Mouse (Mus musculus) liver, postnatal 0 days (tissue): ENCODE data around the gene Treml4. TPM values are rescaled to one million over a fixed set of nuclear protein-coding genes. Genes with fewer than 3 reads are reported as not detected.
A peak's percentile ranks its signal among the peaks of the same experiment; 100 is the strongest.

Source experiments
- ATAC-seq: fragments of 200-750 bp; cut with Nextera tagmentation; 2 replicates; pipeline ENCODE4 v1.8.0; 2017; ENCODE audit warnings: mild to moderate bottlenecking, moderate library complexity
- DNase-seq: peaks from one replicate; pipeline ENCODE4 v3.0.0-alpha.2; 2016
- H3K27ac ChIP-seq: fragments of 300-500 bp; sonication (generic); 2 replicates; pipeline ENCODE4 v1.5.1; 2014; ENCODE audit warnings: antibody characterized with exemption, moderate library complexity, mild to moderate bottlenecking, low read depth
- H3K27me3 ChIP-seq: fragments of 300-500 bp; sonication (generic); 2 replicates; pipeline ENCODE4 v1.6.1; 2014; ENCODE audit warnings: low read length, control low read depth, mixed read lengths; ENCODE audit not compliant: insufficient read depth
- H3K36me3 ChIP-seq: fragments of 300-500 bp; sonication (generic); replicated peaks from 2 replicates; pipeline ENCODE4 v1.6.1; 2014; ENCODE audit warnings: mild to moderate bottlenecking, control low read depth, low read length, moderate library complexity, mixed read lengths; ENCODE audit not compliant: insufficient read depth
- H3K4me1 ChIP-seq: fragments of 300-500 bp; sonication (generic); 2 replicates; pipeline ENCODE4 v1.6.1; 2014; ENCODE audit warnings: antibody characterized with exemption, mild to moderate bottlenecking, control low read depth; ENCODE audit not compliant: insufficient read depth
- H3K4me2 ChIP-seq: fragments of 300-500 bp; sonication (generic); 2 replicates; pipeline ENCODE4 v1.6.1; 2014; ENCODE audit warnings: low read depth, mild to moderate bottlenecking, low read length, moderate library complexity, mixed read lengths
- H3K4me3 ChIP-seq: fragments of 300-500 bp; sonication (generic); 2 replicates; pipeline ENCODE4 v1.5.1; 2014; ENCODE audit warnings: low read depth, low read length
- H3K9ac ChIP-seq: fragments of 300-500 bp; sonication (generic); replicated peaks from 2 replicates; pipeline ENCODE4 v1.6.1; 2014; ENCODE audit warnings: mild to moderate bottlenecking, moderate library complexity
- H3K9me3 ChIP-seq: fragments of 300-500 bp; sonication (generic); 2 replicates; pipeline ENCODE4 v1.6.1; 2016; ENCODE audit warnings: mild to moderate bottlenecking, control low read depth, low read length, mixed read lengths
- CTCF ChIP-seq: sonication (generic); IDR thresholded peaks from 2 replicates; pipeline ENCODE4 v1.5.1; 2016; ENCODE audit warnings: antibody characterized with exemption, low read depth
- EP300 ChIP-seq: IDR thresholded peaks from 2 replicates; pipeline ENCODE4 v1.6.1; 2016; ENCODE audit warnings: antibody characterized with exemption, low read depth, mild to moderate bottlenecking
- WGBS: fragments of 180-500 bp; shearing (Covaris S2); extraction: QIAGEN DNeasy Blood & Tissue Kit; methylation state at CpG from one replicate; pipeline ENCODE4 v1.1.7; 2014; ENCODE audit not compliant: insufficient replicate concordance; 5-methylcytosine and 5-hydroxymethylcytosine counted together
- polyA plus RNA-seq: library from polyadenylated mRNA; unstranded; fragments of >200 nt; fragmentation: Nextera tagmentation; extraction: Ambion mirVana; gene quantifications from 2 replicates; pipeline ENCODE4 v1.2.1, GENCODE M21; 2015

Gene Treml4
- polyA plus RNA-seq, 1 experiment from 2014 or later = 9.2 TPM

- H3K27ac ChIP-seq = no peak overlapping the region
- no peak overlapping the region for H3K9ac ChIP-seq
- ATAC-seq (no peak), DNase-seq (no peak)
- WGBS = 55% methylated on average over 4 of the region's 4 CpGs
- TF ChIP-seq EP300 (no peak), CTCF (no peak)
- H3K4me1 ChIP-seq = peaks cover 19% of the 10 kb centered on the region
- no peak overlapping the region for H3K4me2 ChIP-seq
- H3K27me3 ChIP-seq = no peaks in the 10 kb centered on the region
- H3K9me3 ChIP-seq = no peaks in the 10 kb centered on the region
- no peak overlapping the region for H3K4me3 ChIP-seq
- H3K36me3 ChIP-seq = no peaks in the 10 kb centered on the region
These were observed 14.9 kb downstream of the Treml4 start for GRCm38 (mm10) chr17:48279002-48279401.

GRCm38 (mm10) chr17:48280943-48281738 lies 17.0 kb downstream of the Treml4 start:
- Histone ChIP-seq H3K4me2 (peak overlapping the region; percentile 62), H3K4me1 (peaks cover 13% of the 10 kb centered on the region), H3K27me3 (no peaks in the 10 kb centered on the region), H3K36me3 (no peaks in the 10 kb centered on the region), H3K27ac (no peak overlapping the region), H3K9me3 (no peaks in the 10 kb centered on the region), H3K4me3 (peak overlapping the region; percentile 39), H3K9ac (peak overlapping the region; percentile 51)
- ATAC-seq (peak; percentile 54), DNase-seq (no peak)
- 28% methylated on average over 18 of the region's 18 CpGs for WGBS
- TF ChIP-seq EP300 (no peak), CTCF (no peak)

- Histone ChIP-seq H3K4me1 (peaks cover 13% of the 10 kb centered on the region), H3K27me3 (no peaks in the 10 kb centered on the region), H3K4me3 (peak overlapping the region; percentile 39), H3K9ac (peak overlapping the region; percentile 51), H3K9me3 (no peaks in the 10 kb centered on the region), H3K36me3 (no peaks in the 10 kb centered on the region), H3K27ac (no peak overlapping the region), H3K4me2 (peak overlapping the region; percentile 62)
- DNase-seq (no peak), ATAC-seq (peak; percentile 36)
- WGBS = 9% methylated on average over 3 of the region's 3 CpGs
- no peak for TF ChIP-seq EP300
- no peak for TF ChIP-seq CTCF
These were observed 17.6 kb downstream of the Treml4 start for GRCm38 (mm10) chr17:48281739-48282085.

GRCm38 (mm10) chr17:48286765-48287164 lies 22.7 kb downstream of the Treml4 start:
- H3K4me1 ChIP-seq = 0 out of 2 replicates have a peak, but pooled peaks cover 2% of the 10 kb centered on the region
- 0% methylated on average over 1 of the region's 1 CpGs for WGBS
- H3K27ac ChIP-seq = no peak overlapping the region
- ATAC-seq = no peak
- H3K9ac ChIP-seq = no peak overlapping the region
- H3K4me2 ChIP-seq = no peak overlapping the region
- no peak for DNase-seq
- no peaks in the 10 kb centered on the region for H3K36me3 ChIP-seq
- H3K4me3 ChIP-seq = no peak overlapping the region
- no peaks in the 10 kb centered on the region for H3K9me3 ChIP-seq
- TF ChIP-seq CTCF = peak; percentile 60
- TF ChIP-seq EP300 = no peak
- H3K27me3 ChIP-seq = no peaks in the 10 kb centered on the region

- DNase-seq (peak; percentile 53), ATAC-seq (no peak)
- H3K4me3 ChIP-seq = no peak overlapping the region
- H3K9me3 ChIP-seq = no peaks in the 10 kb centered on the region
- 55% methylated on average over 2 of the region's 2 CpGs for WGBS
- 0 out of 2 replicates have a peak, but pooled peaks cover 2% of the 10 kb centered on the region for H3K4me1 ChIP-seq
- no peaks in the 10 kb centered on the region for H3K27me3 ChIP-seq
- H3K36me3 ChIP-seq = no peaks in the 10 kb centered on the region
- H3K4me2 ChIP-seq = no peak overlapping the region
- TF ChIP-seq CTCF (peak; percentile 60), EP300 (no peak)
- no peak overlapping the region for H3K9ac ChIP-seq
- H3K27ac ChIP-seq = no peak overlapping the region
These were observed 23.2 kb downstream of the Treml4 start for GRCm38 (mm10) chr17:48287276-48287675.

- ATAC-seq (0 out of 2 replicates have a peak, but pooled peaks have one; percentile 15), DNase-seq (no peak)
These were observed 29.6 kb downstream of the Treml4 start for GRCm38 (mm10) chr17:48293500-48294194.

More at GRCm38 (mm10) chr17:48293500-48294194, 29.6 kb downstream of the Treml4 start:
- Histone ChIP-seq H3K9me3 (no peaks in the 10 kb centered on the region), H3K27ac (no peak overlapping the region), H3K27me3 (no peaks in the 10 kb centered on the region), H3K4me2 (no peak overlapping the region), H3K4me1 (peaks cover 8% of the 10 kb centered on the region; the same call in 1 of the 2 replicates), H3K4me3 (no peak overlapping the region), H3K36me3 (no peaks in the 10 kb centered on the region), H3K9ac (no peak overlapping the region)
- 53% methylated on average over 5 of the region's 5 CpGs for WGBS
- TF ChIP-seq EP300 (no peak), CTCF (no peak)
